Mouse (Mus musculus): ENCODE data around the gene Abcg5.

Abcg5 gene

GRCm38 (mm10) chr17:84645119-84645518 is 37.7 kb downstream of the Abcg5 start:
- no peak for DNase-seq (ENCODE audit: low read depth, low spot score)

- no peak for DNase-seq (ENCODE audit: low read depth, low spot score)
These were observed 38.3 kb downstream of the Abcg5 start for GRCm38 (mm10) chr17:84644292-84645050.

GRCm38 (mm10) chr17:84642324-84642723 is 40.5 kb downstream of the Abcg5 start:
- DNase-seq (ENCODE audit: low read depth, low spot score): no peak

- DNase-seq (ENCODE audit: low read depth, low spot score): peak; percentile 58
These were observed 40.9 kb downstream of the Abcg5 start for GRCm38 (mm10) chr17:84641893-84642292.

- DNase-seq (ENCODE audit: low read depth, low spot score): no peak
These were observed 42.9 kb downstream of the Abcg5 start for GRCm38 (mm10) chr17:84639796-84640378.

GRCm38 (mm10) chr17:84637971-84638370 is 44.8 kb downstream of the Abcg5 start:
- DNase-seq (ENCODE audit: low read depth, low spot score): no peak

- DNase-seq (ENCODE audit: low read depth, low spot score): no peak
These were observed 46.5 kb downstream of the Abcg5 start for GRCm38 (mm10) chr17:84636328-84636727.

GRCm38 (mm10) chr17:84633443-84633842 is 49.4 kb downstream of the Abcg5 start:
- DNase-seq (ENCODE audit: low read depth, low spot score): no peak

- no peak for DNase-seq (ENCODE audit: low read depth, low spot score)
These were observed 51.0 kb downstream of the Abcg5 start for GRCm38 (mm10) chr17:84631836-84632235.

GRCm38 (mm10) chr17:84628611-84629010 is 54.2 kb downstream of the Abcg5 start:
- no peak for DNase-seq (ENCODE audit: low read depth, low spot score)

- no peak for DNase-seq (ENCODE audit: low read depth, low spot score)
These were observed 55.1 kb downstream of the Abcg5 start for GRCm38 (mm10) chr17:84627721-84628120.

GRCm38 (mm10) chr17:84626857-84627305 is 55.9 kb downstream of the Abcg5 start:
- no peak for DNase-seq (ENCODE audit: low read depth, low spot score)

GRCm38 (mm10) chr17:84626276-84626856 is 56.4 kb downstream of the Abcg5 start, which contains the start of gene Dync2li1:
Gene Dync2li1 (plus strand): TSS chr17:84626496.
- peak; percentile 90 for DNase-seq (ENCODE audit: low read depth, low spot score)

- no peak for DNase-seq (ENCODE audit: low read depth, low spot score)
These were observed 59.9 kb downstream of the Abcg5 start for GRCm38 (mm10) chr17:84622873-84623272.

GRCm38 (mm10) chr17:84622028-84622427 is 60.8 kb downstream of the Abcg5 start:
- peak; percentile 19 for DNase-seq (ENCODE audit: low read depth, low spot score)

GRCm38 (mm10) chr17:84621209-84621608 is 61.6 kb downstream of the Abcg5 start:
- DNase-seq (ENCODE audit: low read depth, low spot score): no peak

- DNase-seq (ENCODE audit: low read depth, low spot score): no peak
These were observed 62.2 kb downstream of the Abcg5 start for GRCm38 (mm10) chr17:84620610-84621009.

- no peak for DNase-seq (ENCODE audit: low read depth, low spot score)
These were observed 62.7 kb downstream of the Abcg5 start for GRCm38 (mm10) chr17:84620076-84620475.

GRCm38 (mm10) chr17:84619112-84619511 is 63.7 kb downstream of the Abcg5 start:
- DNase-seq (ENCODE audit: low read depth, low spot score): no peak

GRCm38 (mm10) chr17:84617953-84618352 is 64.9 kb downstream of the Abcg5 start:
- DNase-seq (ENCODE audit: low read depth, low spot score): peak; percentile 28

GRCm38 (mm10) chr17:84616526-84617074 is 66.2 kb downstream of the Abcg5 start:
- DNase-seq (ENCODE audit: low read depth, low spot score): no peak

- DNase-seq (ENCODE audit: low read depth, low spot score): no peak
These were observed 67.0 kb downstream of the Abcg5 start for GRCm38 (mm10) chr17:84615811-84616210.
